Mouse (Mus musculus): Measurements from ENCODE around the gene Hist1h2ad. TPM values are rescaled to one million over a fixed set of nuclear protein-coding genes. Genes with fewer than 3 reads are reported as not detected.
"Not testable (repeated sequence)": the region's sequence is repeated elsewhere in the genome, so short reads cannot be mapped to it uniquely, and the experiment has no call there.

Hist1h2ad gene
- polyA plus RNA-seq, 1 experiment from 2014 or later, result 2.5 TPM

DNA sequence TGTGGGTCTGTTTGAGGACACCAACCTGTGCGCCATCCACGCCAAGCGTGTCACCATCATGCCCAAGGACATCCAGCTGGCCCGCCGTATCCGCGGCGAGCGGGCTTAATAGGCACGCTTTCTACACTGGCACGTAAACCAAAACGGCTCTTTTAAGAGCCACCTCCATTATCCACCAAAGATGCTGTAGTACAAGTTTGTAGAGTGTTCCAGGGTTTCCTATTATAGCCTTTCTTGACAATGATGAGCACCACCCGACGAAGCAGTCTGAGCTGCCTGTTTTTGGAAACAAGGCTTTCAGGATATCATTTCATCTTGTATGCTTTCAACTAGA is 29.4 kb upstream of the Hist1h2ad start:
- ATAC-seq (ENCODE audit: low FRiP score); H3K9me3 ChIP-seq (replicated peaks); H3K36me3 ChIP-seq; H3K27me3 ChIP-seq; H3K4me1 ChIP-seq: not testable (repeated sequence)
- H3K4me2 ChIP-seq (replicated peaks), result peak overlapping the region; percentile 69
- under 1% methylated on average over 11 of the region's 14 CpGs for WGBS
- peak overlapping the region; percentile 46 for H3K4me3 ChIP-seq
- peak overlapping the region; percentile 54; the same call in 1 of the 2 replicates for H3K9ac ChIP-seq
- H3K27ac ChIP-seq, result peak overlapping the region; percentile 92

DNA sequence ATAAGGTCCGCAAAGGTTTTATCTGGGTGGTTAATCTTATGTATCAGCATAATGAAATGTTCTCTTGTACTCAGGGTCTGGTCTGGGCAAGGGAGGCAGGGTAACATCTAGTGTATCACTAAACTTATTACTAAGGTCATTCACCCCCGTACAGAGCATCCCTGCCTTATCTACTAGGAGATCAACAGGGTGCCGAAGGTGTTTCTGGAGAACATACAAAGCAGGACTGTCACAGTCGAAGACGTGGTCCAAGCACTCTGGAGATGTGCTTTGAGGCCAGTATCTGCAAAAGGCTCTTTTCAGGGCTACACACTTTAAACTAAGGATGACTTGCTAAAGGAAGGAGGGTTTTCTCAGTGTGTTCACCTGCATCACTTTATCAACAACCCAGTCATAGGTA is 27.5 kb upstream of the Hist1h2ad start:
- Histone ChIP-seq H3K27me3 (no peaks in the 10 kb centered on the region), H3K9ac (no peak overlapping the region), H3K4me3 (no peak overlapping the region), H3K27ac (no peak overlapping the region), H3K4me2 (replicated peaks) (no peak overlapping the region), H3K9me3 (replicated peaks) (no peaks in the 10 kb centered on the region), H3K36me3 (no peaks in the 10 kb centered on the region), H3K4me1 (peaks cover 10% of the 10 kb centered on the region)
- 81% methylated on average over 5 of the region's 5 CpGs for WGBS
- no peak for ATAC-seq (ENCODE audit: low FRiP score)

DNA sequence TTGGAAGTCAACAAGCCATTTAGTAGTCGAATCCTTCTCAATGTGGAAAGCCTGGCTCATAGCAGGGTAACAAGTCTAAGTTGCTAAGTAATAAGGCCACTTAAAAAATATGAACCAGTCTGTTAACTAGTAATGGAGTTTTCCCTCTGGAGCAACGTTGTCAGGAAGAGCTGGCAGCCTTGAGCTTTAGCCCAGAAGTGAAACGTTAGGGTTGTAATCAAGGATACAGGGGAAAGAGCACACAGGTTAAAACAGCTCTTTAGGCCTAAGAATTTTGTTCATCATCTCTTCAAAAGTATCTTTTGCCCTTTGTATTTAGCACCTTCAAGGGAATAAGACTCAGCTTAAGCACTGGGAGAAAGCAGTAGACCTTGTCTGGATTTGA is 23.4 kb upstream of the Hist1h2ad start:
- WGBS, result 10% methylated on average over 3 of the region's 3 CpGs
- H3K9me3 ChIP-seq (replicated peaks), result no peaks in the 10 kb centered on the region
- peak overlapping the region; percentile 59 for H3K9ac ChIP-seq
- no peak for ATAC-seq (ENCODE audit: low FRiP score)
- H3K27me3 ChIP-seq, result no peaks in the 10 kb centered on the region
- peak overlapping the region; percentile 89 for H3K27ac ChIP-seq
- H3K4me3 ChIP-seq, result peak overlapping the region; percentile 41
- H3K4me1 ChIP-seq, result peaks cover 12% of the 10 kb centered on the region
- no peaks in the 10 kb centered on the region for H3K36me3 ChIP-seq
- peak overlapping the region; percentile 58 for H3K4me2 ChIP-seq (replicated peaks)

DNA sequence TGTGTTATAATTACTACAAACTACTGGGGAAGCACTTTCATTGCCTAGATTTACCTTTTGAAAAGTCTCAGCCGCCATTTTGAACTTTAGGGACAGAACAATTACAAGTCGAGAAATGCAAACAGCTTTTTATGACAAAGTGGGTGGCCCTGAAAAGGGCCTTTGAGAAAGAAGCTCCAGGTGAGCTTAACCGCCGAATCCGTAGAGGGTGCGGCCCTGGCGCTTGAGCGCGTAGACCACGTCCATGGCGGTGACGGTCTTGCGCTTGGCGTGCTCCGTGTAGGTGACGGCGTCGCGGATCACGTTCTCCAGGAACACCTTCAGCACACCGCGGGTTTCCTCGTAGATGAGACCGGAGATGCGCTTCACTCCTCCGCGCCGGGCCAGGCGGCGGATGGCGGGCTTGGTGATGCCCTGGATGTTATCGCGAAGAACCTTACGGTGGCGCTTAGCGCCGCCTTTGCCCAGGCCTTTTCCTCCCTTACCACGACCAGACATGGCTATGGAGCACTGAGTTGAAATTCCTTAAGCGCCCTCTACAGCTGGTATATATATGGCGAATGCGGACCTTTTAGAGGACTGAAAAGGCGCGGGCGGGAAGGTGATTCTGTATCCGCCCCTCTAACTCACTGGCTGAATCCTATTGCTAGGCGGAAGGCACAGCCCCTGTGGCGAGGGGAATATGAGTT is 22.9 kb upstream of the Hist1h2ad start, which contains the start of gene Hist1h4f:
Gene Hist1h4f (minus strand): TSS at position 503 of the 689 bp plus-strand sequence.
- peak within 1 kb of the TSS; percentile 89 for H3K27ac ChIP-seq
- peak within 1 kb of the TSS; percentile 58 for H3K4me2 ChIP-seq (replicated peaks)
- not testable (repeated sequence) for H3K9me3 ChIP-seq (replicated peaks); H3K36me3 ChIP-seq; H3K27me3 ChIP-seq
- peak; percentile 87 for ATAC-seq (ENCODE audit: low FRiP score)
- peaks cover 12% of the 10 kb centered on the region for H3K4me1 ChIP-seq
- H3K9ac ChIP-seq, result peak within 1 kb of the TSS; percentile 59
- H3K4me3 ChIP-seq, result peak within 1 kb of the TSS; percentile 41
- WGBS, result under 1% methylated on average over 47 of the region's 47 CpGs

DNA sequence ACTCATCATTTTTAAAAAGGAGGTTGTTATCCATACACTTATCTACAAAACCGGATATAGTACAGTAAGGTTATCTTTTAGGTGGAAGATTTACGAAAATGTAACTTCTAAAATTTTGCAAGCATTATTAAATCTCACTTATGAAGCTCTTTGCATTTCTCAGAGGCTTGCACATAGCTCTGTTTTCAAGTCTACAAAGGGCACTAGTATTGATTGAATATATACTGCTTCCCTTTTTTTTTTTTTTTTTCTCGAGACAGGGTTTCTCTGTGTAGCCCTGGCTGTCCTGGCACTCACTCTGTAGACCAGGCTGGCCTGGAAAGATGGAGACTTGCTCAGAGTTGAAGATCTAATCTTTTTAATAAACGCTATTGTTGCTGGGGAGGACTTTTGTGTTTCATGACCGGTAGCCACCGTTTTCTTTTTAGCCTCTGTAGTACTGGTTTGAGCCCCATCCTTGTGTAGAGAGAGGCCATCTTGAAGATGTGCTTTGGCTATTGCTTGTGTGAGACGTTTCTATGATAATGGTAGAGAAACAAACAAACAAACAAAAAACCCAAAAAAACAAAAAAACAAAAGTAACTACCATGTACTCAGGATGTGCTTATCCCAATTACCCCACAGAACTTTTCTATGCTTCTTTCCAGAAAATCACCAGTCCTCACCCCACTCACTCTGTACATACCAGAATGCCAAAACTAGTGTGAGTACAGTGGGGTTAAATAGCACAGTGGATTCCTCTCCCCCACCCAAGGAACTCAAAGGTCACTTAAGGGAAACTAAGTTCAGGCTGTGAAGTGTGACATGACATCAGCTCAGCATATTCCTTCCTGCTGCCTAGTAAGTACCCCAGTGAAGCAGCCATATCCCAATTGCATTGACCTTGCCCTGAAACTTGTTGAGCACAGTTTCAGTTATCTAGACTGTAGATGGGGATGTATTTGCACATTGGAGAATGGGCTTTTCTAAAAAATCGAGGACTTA is 22.0 kb upstream of the Hist1h2ad start:
- Histone ChIP-seq H3K4me1 (peaks cover 17% of the 10 kb centered on the region), H3K27me3 (no peaks in the 10 kb centered on the region), H3K27ac (peak overlapping the region; percentile 89), H3K4me3 (peak overlapping the region; percentile 41; the same call in 1 of the 2 replicates), H3K9me3 (replicated peaks) (no peaks in the 10 kb centered on the region), H3K4me2 (replicated peaks) (peak overlapping the region; percentile 58), H3K36me3 (no peaks in the 10 kb centered on the region), H3K9ac (no peak overlapping the region)
- WGBS, result 51% methylated on average over 8 of the region's 8 CpGs
- no peak for ATAC-seq (ENCODE audit: low FRiP score)

DNA sequence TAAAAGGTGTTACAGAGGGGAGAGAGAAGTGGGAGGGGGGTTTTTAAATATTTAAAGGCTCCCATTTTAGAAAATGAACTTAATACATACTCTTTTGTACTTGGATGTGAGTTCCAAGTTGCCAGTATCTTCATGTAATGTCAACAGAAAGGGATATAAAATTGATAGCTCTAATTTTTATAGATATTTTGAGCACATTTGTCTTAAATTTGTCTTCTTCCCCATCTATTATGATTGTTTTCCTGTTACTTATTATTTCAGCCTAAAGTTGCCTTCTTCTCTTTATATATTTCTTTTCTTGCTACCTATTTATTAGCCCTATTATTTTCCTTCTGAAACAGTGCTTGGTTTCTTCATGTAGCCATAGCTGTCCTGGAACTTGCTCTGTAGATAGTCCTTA is 21.2 kb upstream of the Hist1h2ad start, which contains the start of gene Hist1h1d:
Gene Hist1h1d (plus strand): TSS at position 301 of the 400 bp plus-strand sequence.
- H3K27ac ChIP-seq, result peak within 1 kb of the TSS; percentile 89
- H3K4me3 ChIP-seq, result no peak within 1 kb of the TSS
- no peak within 1 kb of the TSS for H3K4me2 ChIP-seq (replicated peaks)
- no peak for ATAC-seq (ENCODE audit: low FRiP score)
- H3K9ac ChIP-seq, result no peak within 1 kb of the TSS
- peaks cover 17% of the 10 kb centered on the region for H3K4me1 ChIP-seq
- no peaks in the 10 kb centered on the region for H3K9me3 ChIP-seq (replicated peaks)
- no peaks in the 10 kb centered on the region for H3K27me3 ChIP-seq
- H3K36me3 ChIP-seq, result no peaks in the 10 kb centered on the region

DNA sequence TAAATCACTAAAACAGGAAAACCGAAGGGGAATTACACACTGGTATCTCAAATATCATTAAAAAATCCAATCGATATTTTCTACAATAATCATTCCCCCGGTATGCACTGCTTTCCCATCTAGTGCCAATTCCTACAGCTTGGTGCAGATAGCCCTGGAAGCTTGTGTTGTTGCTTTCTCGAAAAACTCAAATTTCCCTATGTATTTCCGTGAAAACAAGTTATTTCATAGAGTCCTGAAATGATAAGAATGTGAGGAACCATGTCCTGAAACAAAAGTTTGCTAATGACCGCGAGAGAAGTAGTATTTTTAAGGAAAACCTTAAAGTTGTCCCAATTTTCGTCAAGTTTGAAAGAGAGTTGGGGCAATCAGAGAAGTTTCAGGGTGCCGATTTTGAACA is 19.8 kb upstream of the Hist1h2ad start:
- no peaks in the 10 kb centered on the region for H3K36me3 ChIP-seq
- no peak for ATAC-seq (ENCODE audit: low FRiP score)
- no peaks in the 10 kb centered on the region for H3K9me3 ChIP-seq (replicated peaks)
- H3K4me3 ChIP-seq, result peak overlapping the region; percentile 46
- H3K4me1 ChIP-seq, result peaks cover 17% of the 10 kb centered on the region
- H3K9ac ChIP-seq, result peak overlapping the region; percentile 72
- 23% methylated on average over 9 of the region's 9 CpGs for WGBS
- peak overlapping the region; percentile 98 for H3K4me2 ChIP-seq (replicated peaks)
- H3K27ac ChIP-seq, result peak overlapping the region; percentile 89
- H3K27me3 ChIP-seq, result no peaks in the 10 kb centered on the region

DNA sequence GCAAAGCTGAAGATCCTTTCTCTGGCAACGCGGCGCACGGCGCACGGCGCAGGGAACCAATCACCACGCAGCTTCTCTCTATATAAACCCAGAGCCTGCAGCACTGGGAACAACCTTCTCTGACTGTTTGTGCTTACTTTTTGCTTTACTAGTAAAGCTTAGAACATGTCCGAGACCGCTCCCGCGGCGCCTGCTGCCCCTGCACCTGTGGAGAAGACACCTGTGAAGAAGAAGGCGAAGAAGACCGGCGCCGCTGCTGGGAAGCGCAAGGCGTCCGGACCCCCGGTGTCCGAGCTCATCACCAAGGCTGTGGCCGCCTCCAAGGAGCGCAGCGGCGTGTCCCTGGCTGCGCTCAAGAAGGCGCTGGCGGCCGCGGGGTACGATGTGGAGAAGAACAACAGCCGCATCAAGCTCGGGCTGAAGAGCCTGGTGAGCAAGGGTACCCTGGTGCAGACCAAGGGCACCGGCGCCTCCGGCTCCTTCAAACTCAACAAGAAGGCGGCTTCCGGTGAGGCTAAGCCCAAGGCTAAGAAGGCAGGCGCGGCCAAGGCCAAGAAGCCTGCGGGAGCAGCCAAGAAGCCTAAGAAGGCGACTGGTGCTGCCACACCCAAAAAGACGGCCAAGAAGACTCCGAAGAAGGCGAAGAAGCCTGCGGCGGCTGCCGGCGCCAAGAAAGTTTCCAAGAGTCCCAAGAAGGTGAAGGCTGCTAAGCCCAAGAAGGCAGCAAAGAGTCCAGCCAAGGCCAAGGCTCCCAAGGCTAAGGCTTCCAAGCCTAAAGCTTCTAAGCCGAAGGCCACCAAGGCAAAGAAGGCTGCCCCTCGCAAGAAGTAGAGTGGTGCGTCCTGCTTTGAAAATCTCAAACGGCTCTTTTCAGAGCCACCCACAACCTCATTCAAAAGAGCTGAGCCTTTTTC is 19.0 kb upstream of the Hist1h2ad start:
- Histone ChIP-seq H3K4me1 (peaks cover 17% of the 10 kb centered on the region), H3K9me3 (replicated peaks) (no peaks in the 10 kb centered on the region), H3K27me3 (no peaks in the 10 kb centered on the region), H3K4me3 (peak overlapping the region; percentile 46), H3K9ac (peak overlapping the region; percentile 72), H3K36me3 (no peaks in the 10 kb centered on the region), H3K27ac (peak overlapping the region; percentile 89), H3K4me2 (replicated peaks) (peak overlapping the region; percentile 98)
- ATAC-seq (ENCODE audit: low FRiP score), result peak; percentile 89
- under 1% methylated on average over 54 of the region's 54 CpGs for WGBS

DNA sequence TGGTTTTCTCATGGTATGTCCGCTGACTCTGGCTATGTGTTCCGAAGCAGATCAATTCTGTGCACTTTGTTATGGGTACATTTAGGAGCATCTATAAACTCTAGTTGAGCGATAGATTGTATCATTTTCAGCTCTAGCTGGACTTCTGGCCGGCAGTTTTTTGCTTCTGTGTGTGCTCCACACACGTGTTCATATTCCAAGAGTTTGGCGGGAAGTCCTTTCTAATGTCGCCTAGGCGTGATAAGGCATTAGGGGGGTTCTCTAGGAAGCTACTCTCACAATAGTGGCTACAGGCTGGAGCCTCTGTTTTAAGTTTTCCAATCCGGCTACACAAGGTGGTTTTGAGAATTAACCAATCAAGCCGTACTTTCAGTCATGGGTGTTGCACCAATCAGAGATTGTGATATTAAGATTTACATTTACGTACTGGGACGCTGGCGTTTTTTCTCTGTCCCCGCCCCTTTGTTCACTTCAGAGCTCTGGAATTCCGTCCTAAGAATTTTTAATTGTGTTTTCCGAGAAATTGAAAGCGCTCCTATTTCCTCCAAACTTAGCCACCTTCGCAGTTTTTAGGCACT is 18.3 kb upstream of the Hist1h2ad start:
- WGBS, result under 1% methylated on average over 18 of the region's 18 CpGs
- peak; percentile 81 for ATAC-seq (ENCODE audit: low FRiP score)
- H3K27ac ChIP-seq, result peak overlapping the region; percentile 89
- H3K4me3 ChIP-seq, result peak overlapping the region; percentile 46
- H3K9ac ChIP-seq, result peak overlapping the region; percentile 72
- H3K4me1 ChIP-seq, result peaks cover 13% of the 10 kb centered on the region
- H3K9me3 ChIP-seq (replicated peaks), result no peaks in the 10 kb centered on the region
- no peaks in the 10 kb centered on the region for H3K27me3 ChIP-seq
- peak overlapping the region; percentile 98 for H3K4me2 ChIP-seq (replicated peaks)
- no peaks in the 10 kb centered on the region for H3K36me3 ChIP-seq

DNA sequence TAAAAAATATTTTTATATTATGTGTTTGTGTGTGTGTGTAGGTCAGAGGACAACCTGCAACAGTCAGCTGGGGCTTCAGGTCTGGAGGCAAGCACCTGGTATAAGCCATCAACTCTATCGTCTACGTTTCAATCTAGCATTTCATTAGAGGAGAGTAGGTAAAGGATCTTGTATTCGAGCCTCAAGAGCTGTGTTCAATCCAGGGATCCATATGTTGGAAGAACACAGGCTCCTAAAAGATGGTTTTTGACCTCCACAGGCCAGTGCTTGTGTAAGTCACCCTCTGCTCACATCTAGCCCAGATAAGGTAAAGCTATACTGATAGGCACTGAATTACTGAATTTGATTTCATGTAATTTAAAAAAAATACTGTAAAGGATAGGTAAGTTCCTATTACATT is 17.3 kb upstream of the Hist1h2ad start:
- Histone ChIP-seq H3K27me3 (no peaks in the 10 kb centered on the region), H3K4me3 (no peak overlapping the region), H3K4me1 (peaks cover 11% of the 10 kb centered on the region), H3K9ac (no peak overlapping the region), H3K36me3 (no peaks in the 10 kb centered on the region), H3K4me2 (replicated peaks) (peak overlapping the region; percentile 98), H3K9me3 (replicated peaks) (no peaks in the 10 kb centered on the region), H3K27ac (0 out of 2 replicates have a peak overlapping the region, but pooled peaks have one; percentile 35)
- 75% methylated on average over 3 of the region's 3 CpGs for WGBS
- ATAC-seq (ENCODE audit: low FRiP score), result no peak

DNA sequence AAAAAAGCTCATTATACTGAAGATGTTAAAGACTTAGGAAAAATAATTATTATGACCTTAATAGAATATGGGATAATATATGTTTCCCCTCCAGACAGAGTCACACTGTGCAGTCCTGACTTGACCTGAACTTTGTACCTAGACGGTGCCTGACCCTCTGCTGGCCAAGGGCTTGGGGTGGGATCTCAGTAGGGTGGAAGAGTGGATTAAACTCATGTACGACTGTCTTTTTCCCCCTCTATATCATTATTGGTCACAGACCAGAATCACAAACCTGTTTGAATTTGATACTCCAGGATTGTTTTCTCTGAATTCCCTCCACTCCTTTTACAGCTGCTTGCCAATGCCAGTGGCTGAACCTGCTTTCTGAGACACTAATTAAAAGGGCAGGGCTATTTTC is 13.5 kb upstream of the Hist1h2ad start:
- H3K27me3 ChIP-seq; ATAC-seq (ENCODE audit: low FRiP score); H3K36me3 ChIP-seq; H3K4me1 ChIP-seq; H3K4me2 ChIP-seq (replicated peaks); H3K9me3 ChIP-seq (replicated peaks); H3K9ac ChIP-seq; H3K27ac ChIP-seq; H3K4me3 ChIP-seq: not testable (repeated sequence)
- 17% methylated on average over 2 of the region's 2 CpGs for WGBS
